Mouse (Mus musculus) cerebellum, postnatal 25 days (tissue): ENCODE measurements around the gene Pcdh8.

Source experiments
- DNase-seq, 2 experiments: peaks; one replicate each; pipeline ENCODE4 v3.0.0; 2021; ENCODE audit warnings: mixed read lengths in 2 of 2

Gene Pcdh8

GRCm38 (mm10) chr14:79771094-79771535 lies at the start of gene Pcdh8:
Gene Pcdh8 (minus strand): TSS chr14:79771312.
- DNase-seq: peak; percentile 87 to 89

GRCm38 (mm10) chr14:79814709-79815108 lies 43.6 kb upstream of the Pcdh8 start:
- no peak for DNase-seq

- no peak for DNase-seq
Measured at GRCm38 (mm10) chr14:79814084-79814483, 43.0 kb upstream of the Pcdh8 start.

GRCm38 (mm10) chr14:79793179-79793578 lies 22.1 kb upstream of the Pcdh8 start:
- DNase-seq: no peak

- DNase-seq: peak in 1 of 2 experiments; percentile 51
Measured at GRCm38 (mm10) chr14:79789535-79789934, 18.4 kb upstream of the Pcdh8 start.

- no peak for DNase-seq
Measured at GRCm38 (mm10) chr14:79788656-79789204, 17.6 kb upstream of the Pcdh8 start.

- peak in 1 of 2 experiments; percentile 43 for DNase-seq
Measured at GRCm38 (mm10) chr14:79787918-79788317, 16.8 kb upstream of the Pcdh8 start.

GRCm38 (mm10) chr14:79785400-79785799 lies 14.3 kb upstream of the Pcdh8 start:
- DNase-seq: no peak

GRCm38 (mm10) chr14:79780889-79781288 lies 9.8 kb upstream of the Pcdh8 start:
- DNase-seq: no peak

- no peak for DNase-seq
Measured at GRCm38 (mm10) chr14:79780332-79780731, 9.2 kb upstream of the Pcdh8 start.

- DNase-seq: no peak
Measured at GRCm38 (mm10) chr14:79779841-79780240, 8.7 kb upstream of the Pcdh8 start.

- DNase-seq: peak; percentile 49 to 51
Measured at GRCm38 (mm10) chr14:79773425-79774391, 2.6 kb upstream of the Pcdh8 start.

- DNase-seq: peak in 1 of 2 experiments; percentile 21
Measured at GRCm38 (mm10) chr14:79771802-79772511, 845 bp upstream of the Pcdh8 start.

GRCm38 (mm10) chr14:79770306-79771093 lies 612 bp downstream of the Pcdh8 start:
- peak; percentile 31 to 33 for DNase-seq

GRCm38 (mm10) chr14:79769618-79770017 lies 1.5 kb downstream of the Pcdh8 start:
- DNase-seq: peak; percentile 74 to 85

- peak; percentile 19 to 38 for DNase-seq
Measured at GRCm38 (mm10) chr14:79768996-79769395, 2.1 kb downstream of the Pcdh8 start.

- no peak for DNase-seq
Measured at GRCm38 (mm10) chr14:79768076-79768830, 2.9 kb downstream of the Pcdh8 start.

GRCm38 (mm10) chr14:79767601-79768000 lies 3.5 kb downstream of the Pcdh8 start:
- no peak for DNase-seq

- peak; percentile 27 to 41 for DNase-seq
Measured at GRCm38 (mm10) chr14:79765196-79765765, 5.8 kb downstream of the Pcdh8 start.

GRCm38 (mm10) chr14:79754601-79755222 lies 16.4 kb downstream of the Pcdh8 start:
- no peak for DNase-seq

- DNase-seq: no peak
Measured at GRCm38 (mm10) chr14:79754157-79754556, 17.0 kb downstream of the Pcdh8 start.
